Mouse (Mus musculus) layer of hippocampus, adult 18-20 months (tissue): Measurements from ENCODE around the gene Msl3l2. TPM values are rescaled to one million over a fixed set of nuclear protein-coding genes. Genes with fewer than 3 reads are reported as not detected.

Experiments used
- DNase-seq, 2 experiments: peaks; one replicate each; pipeline ENCODE4 v3.0.0; 2022; ENCODE audit warnings: low spot score in 2 of 2
- long read RNA-seq: library from polyadenylated mRNA; stranded (forward); transcript quantifications from one replicate; pipeline ENCODE4 v2.0.0, GENCODE M21; 2021
- total RNA-seq, 2 experiments: library from RNA; stranded (reverse); gene quantifications; 2 replicates each; pipeline ENCODE4 v1.2.3; 2021

The Msl3l2 gene
- 10 to 100 TPM; 17.1 to 17.8 TPM for total RNA-seq
- long read RNA-seq, transcript Msl3l2-201 (2 exons, 2,140 nt), result major isoform, 9 of 30 reads
- long read RNA-seq, partial matches to known transcripts, result 21 of 30 reads
- long read RNA-seq, other reads (novel, unspliced or antisense), result 0 of 30 reads

- peak; percentile 90 to 96 for DNase-seq
Measured at GRCm38 (mm10) chr10:56106333-56106995, at the start of gene Msl3l2. Gene Msl3l2, plus strand, starts transcription at chr10:56106917.

- peak; percentile 15 to 74 for DNase-seq
Measured at GRCm38 (mm10) chr10:56058979-56059422, 47.7 kb upstream of the Msl3l2 start.

DNA sequence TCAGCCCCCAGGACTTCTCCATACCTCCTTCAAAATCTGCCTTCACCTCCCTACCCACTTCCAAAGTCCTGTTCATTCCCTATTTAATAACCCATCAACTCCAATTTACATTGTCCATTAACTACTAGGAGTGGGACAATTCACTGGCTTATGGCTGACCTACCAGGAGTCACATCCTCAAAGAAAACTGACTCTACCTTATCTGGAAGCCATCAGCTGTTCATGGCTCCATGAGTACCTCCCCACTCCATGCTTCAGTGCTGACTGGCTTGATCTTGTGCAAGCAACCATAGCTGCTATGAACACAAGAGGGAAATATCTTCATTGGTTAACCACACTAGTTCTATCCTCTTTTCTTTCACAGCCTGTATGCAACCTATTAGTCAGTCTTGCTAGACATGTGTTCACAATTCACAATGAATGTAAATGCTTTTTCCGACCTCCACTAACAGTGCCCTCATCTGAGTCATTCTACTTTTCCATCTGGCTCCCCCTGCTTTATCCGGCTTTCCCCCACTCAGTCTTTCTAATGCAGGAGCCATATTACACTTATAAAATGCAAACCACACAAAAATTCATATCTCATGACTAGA lies 45.4 kb upstream of the Msl3l2 start:
- no peak for DNase-seq

GRCm38 (mm10) chr10:56062746-56063145 lies 44.0 kb upstream of the Msl3l2 start:
- DNase-seq, result peak in 1 of 2 experiments; percentile 32

DNA sequence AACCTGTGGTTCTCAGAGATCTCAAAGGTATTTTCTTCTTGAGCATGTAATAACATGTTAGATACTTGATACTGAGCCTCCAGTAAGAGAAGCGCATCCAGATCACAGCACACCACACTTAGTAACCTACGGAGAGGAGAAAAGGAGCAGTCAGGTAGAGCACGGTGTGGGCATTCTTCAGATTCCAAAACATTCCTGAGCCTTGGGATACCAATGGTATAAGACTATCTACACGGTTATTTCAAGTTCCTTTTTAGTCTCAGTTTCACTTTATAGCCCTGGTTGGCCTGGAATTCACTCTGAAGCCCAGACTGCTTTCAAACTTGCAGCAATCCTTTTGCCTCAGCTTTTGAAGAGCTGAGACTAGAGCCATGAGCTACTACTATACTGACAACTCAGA lies 17.0 kb upstream of the Msl3l2 start:
- no peak for DNase-seq

- DNase-seq, result no peak
Measured at GRCm38 (mm10) chr10:56094586-56094985, 12.1 kb upstream of the Msl3l2 start.

- DNase-seq, result no peak
Measured at GRCm38 (mm10) chr10:56096757-56097156, 10.0 kb upstream of the Msl3l2 start.

DNA sequence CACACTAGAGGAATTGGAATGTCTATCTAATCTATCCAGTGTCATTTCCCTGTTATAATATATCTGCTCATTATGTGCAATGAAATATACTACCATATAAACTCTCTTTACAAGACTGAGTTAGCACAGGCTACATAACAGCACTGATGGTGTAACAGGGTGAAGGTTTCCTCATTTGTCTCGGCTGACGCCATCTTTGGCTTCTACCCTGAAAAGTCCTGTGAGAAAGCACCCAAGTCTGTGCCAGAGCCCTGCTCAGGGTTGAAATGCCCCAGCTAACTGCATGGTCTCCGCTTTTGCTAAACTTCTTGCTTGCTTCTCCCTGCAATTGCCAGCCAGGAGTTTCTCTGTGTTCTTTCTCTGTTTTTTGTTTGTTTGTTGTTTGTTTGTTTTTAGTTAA lies 7.6 kb upstream of the Msl3l2 start:
- no peak for DNase-seq

- DNase-seq, result no peak
Measured at GRCm38 (mm10) chr10:56099641-56100310, 6.9 kb upstream of the Msl3l2 start.

DNA sequence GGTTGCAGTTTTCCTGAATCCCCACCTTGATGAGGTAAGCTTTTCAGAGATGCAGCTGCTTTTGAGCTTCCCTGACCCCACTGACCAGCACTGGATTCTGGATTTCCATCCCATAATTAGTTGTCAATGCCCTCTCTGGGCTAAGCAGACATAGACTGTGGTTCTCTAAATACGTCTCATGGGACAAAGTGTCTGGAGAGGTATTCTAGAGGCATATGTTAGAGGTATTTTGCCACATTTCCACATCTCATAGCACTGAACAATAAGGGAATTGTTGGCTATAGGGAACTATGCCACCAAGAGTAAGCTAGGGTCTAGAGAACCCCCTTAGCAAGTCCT lies 248 bp downstream of the Msl3l2 start:
- no peak for DNase-seq

DNA sequence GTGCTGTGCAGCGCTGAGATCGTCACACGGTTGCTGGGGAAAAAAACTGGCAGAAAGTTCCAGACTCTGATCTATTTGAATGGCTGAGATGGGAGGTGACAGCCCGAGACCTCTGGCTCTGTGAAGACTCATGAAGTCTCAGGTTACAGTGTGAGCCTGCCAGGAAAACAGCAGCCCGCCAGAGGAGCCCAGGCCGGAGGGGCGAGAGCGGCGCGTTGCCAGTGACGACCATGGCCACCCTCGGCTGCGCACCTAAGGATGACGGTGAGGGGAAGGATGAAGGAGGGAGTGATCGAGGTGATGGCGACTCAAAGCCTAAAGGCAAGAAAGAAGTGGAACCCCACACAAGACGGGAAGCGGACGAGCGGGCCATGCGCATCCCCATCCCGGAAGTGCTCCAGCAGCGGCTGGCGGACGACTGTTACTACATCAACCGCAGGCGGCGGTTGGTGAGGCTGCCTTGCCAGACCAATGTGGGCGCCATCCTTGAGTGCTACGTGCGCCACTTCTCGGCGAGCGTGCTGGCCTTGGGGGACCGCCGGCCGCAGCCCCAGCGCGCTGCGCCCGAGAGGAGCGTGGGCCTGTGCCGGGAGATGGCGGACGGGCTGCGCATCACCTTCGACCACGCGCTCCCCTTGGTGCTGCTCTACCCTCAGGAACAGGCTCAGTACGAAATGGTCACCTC lies 8.4 kb downstream of the Msl3l2 start:
- DNase-seq, result peak; percentile 53 to 75

- DNase-seq, result peak; percentile 32 to 51
Measured at GRCm38 (mm10) chr10:56115636-56116180, 9.0 kb downstream of the Msl3l2 start.

- no peak for DNase-seq
Measured at GRCm38 (mm10) chr10:56126972-56127371, 20.3 kb downstream of the Msl3l2 start.

DNA sequence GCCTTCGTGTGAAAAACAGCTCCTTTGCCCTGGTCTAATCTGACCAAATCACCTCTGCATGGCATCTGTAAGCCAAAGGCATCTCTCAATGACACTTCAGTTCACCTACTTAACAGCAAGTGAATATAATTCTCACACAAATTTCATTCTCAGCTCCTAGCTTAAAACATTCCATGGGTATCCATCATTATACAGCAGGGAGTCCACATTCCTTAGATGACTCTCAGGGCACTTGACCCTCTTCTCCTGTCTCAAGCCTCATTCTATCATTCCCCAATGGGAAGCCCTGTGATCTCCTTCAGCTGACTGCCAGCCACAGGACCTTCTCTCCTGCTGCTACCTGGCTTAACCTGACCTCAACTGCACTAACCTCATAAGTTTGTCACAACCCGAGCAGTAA lies 22.9 kb downstream of the Msl3l2 start:
- DNase-seq, result no peak

GRCm38 (mm10) chr10:56137191-56137590 lies 30.5 kb downstream of the Msl3l2 start:
- DNase-seq, result no peak

GRCm38 (mm10) chr10:56148920-56149319 lies 42.2 kb downstream of the Msl3l2 start:
- no peak for DNase-seq

DNA sequence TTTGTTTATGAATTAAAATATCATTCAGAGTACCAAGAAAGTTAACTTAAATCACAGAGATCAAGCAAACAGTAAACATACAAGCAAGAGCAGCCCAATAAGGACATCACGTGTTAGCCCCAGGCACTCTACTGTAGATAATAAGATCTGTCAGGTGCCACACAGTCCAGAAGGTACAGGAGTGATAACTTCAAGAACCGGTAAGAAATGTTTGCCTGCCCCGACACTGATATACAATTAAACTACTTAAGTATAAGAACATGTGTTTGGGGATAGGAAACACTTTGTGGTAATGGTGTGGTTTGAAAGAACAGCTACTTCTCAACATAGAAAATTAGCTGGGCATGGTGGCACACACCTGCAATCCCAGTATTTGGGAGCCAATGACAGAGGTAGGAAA lies 50.2 kb downstream of the Msl3l2 start:
- DNase-seq, result no peak

DNA sequence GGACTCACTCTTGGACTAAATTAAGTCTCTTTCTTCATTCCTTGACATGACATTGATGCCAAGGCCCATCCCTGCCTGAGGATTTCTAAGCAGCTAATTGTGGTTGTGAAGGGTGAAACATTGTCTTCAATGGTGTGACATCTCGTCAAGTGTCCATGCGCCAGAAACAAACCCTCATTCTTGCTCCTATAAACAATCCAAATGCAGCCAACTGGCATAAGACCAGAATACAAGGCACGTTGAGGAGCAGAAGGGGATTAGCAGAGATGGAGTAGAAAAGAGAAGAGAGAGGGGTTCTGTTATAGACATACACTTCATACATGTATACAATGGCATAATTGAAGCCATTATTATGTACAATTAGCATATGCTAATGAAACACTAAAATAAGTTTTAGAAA lies 51.5 kb downstream of the Msl3l2 start:
- DNase-seq, result no peak

DNA sequence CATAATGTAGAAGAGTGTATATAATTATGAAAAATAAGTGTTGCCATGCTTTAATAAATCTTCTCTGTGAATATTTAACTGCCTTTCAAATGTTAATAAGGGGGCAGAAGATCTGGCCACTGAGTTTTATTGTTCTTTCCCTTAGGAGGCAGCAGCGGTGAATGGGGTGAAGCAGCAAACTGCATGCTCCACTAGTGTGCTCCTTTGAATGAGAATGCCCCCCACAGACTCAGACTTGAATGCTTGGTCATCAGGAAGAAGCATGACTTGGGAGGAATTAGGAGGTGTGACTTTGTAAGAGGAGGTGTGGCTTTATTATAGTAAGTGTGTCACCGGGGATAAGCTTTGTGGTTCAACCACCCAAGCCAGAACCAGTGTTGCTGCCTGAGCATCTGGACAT lies 52.0 kb downstream of the Msl3l2 start:
- DNase-seq, result no peak

DNA sequence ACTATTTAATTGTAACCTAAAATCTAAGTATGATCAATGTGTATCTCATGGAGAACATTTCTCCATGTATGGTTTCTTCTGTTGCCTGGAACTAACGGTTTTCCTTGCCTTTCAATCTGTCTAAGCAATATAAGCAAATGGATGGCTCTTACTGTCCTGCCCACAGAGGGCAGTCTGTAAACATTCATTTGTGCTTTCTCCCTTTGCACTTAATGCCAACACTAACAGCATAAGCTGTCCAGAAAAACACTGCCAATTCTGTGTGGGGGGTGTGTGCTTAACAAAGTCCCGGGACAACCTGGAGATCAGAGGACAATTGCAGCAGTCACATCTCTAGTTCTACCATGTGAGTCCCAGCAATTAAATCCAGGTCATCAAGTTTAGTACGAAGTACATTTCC lies 57.7 kb downstream of the Msl3l2 start:
- DNase-seq, result no peak

DNA sequence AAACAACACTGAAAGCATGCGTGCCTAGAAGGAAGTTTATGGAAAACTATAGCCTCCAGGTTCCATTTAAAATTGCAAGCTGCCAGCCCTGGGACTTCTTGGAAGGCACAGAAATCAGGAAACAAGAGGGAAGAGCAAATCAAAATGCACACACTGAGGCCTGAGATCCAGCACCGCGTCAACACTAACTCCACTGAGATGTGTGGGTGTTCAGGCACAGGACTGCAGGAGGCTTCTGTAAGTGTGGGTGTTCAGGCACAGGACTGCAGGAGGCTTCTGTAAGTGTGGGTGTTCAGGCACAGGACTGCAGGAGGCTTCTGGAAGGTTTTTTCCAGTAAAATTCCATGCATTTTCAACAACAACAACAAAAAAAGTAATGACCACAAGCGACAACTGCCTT lies 59.0 kb downstream of the Msl3l2 start:
- peak; percentile 7 to 47 for DNase-seq
